8 mouse cellular contexts compared by ENCODE assay signal in genomic region chr9:71646115-71646514, GRCm38 (mm10). TPM values are rescaled to one million over a fixed set of nuclear protein-coding genes. Genes with fewer than 3 reads are reported as not detected.
A peak's percentile ranks its signal among the peaks of the same experiment; 100 is the strongest.
DNase-seq lines count a peak whose midpoint lies in the region; TF ChIP-seq lines count a peak whose summit lies in the region.
"Had no signal": no experiment of that assay in that cellular context is flagged by ENCODE, and none has a peak within 500 bp of the region (broad histone marks: within the 10 kb centered on the region; RNA-seq: fewer than 3 reads in every experiment).

No protein-coding gene starts in this region.

- peak; percentile 96 for TF ChIP-seq CTCF in layer of hippocampus, adult 2 months (conservative IDR thresholded peaks at IDR 0.05)

- H3K9ac ChIP-seq in ES-E14 (ENCODE audit: insufficient read depth, low read depth, low read length, poor library complexity, severe bottlenecking) = no peak overlapping the region
- H3K9ac ChIP-seq: lung, embryonic 15.5 days had no signal

- H3K9me3 ChIP-seq in ES-E14 (ENCODE audit: control insufficient read depth, insufficient read depth, low read depth, low read length) = no peaks in the 10 kb centered on the region
- H3K9me3 ChIP-seq: lung, embryonic 15.5 days had no signal

- H3K4me1 ChIP-seq in ES-E14 (ENCODE audit: control insufficient read depth in 2 of 2, insufficient read depth in 2 of 2, low read length in 2 of 2, poor library complexity in 1 of 2) = peaks cover 0 to 2% of the 10 kb centered on the region in 2 experiments; a peak in 2 of 4 replicates
- H3K4me1 ChIP-seq: lung, embryonic 15.5 days had no signal

- no peak overlapping the region for H3K27ac ChIP-seq in ES-E14 (ENCODE audit: insufficient read depth, low read depth, low read length, poor library complexity, severe bottlenecking)
- H3K27ac ChIP-seq in layer of hippocampus, adult 2 months = no peak overlapping the region
- H3K27ac ChIP-seq: lung, embryonic 15.5 days had no signal

- in situ Hi-C loops in ES-E14 (cut with MboI; ENCODE audit: low sequenced_read_pairs in 2 of 2, unreplicated experiment in 2 of 2) = loop anchor here (5.0 to 10.0 kb wide), 3 partner anchors 129 to 161 kb away; partner anchors contain the start of gene Cgnl1 (in 1 of the 2)

- DNase-seq in ES-E14 (ENCODE audit: low read depth, low spot score) (peak; percentile 69), ZHBTc4 (ENCODE audit: low read depth, low spot score) (peak; percentile 74)
- DNase-seq in cerebellum, postnatal 4 days (ENCODE audit: low spot score in 2 of 2) = peak; percentile 54 to 77
- peak; percentile 86 for DNase-seq in heart, adult 8-10 months (ENCODE audit: low spot score)
- peak; percentile 73 to 85 for DNase-seq in layer of hippocampus, adult 2 months (ENCODE audit: low spot score in 2 of 2)
- peak; percentile 87 for DNase-seq in lung, postnatal 25 days (ENCODE audit: low spot score)
- peak; percentile 64 for DNase-seq in skeletal muscle tissue, adult 2 months (ENCODE audit: low read depth, low spot score)

- no peak overlapping the region for H3K4me3 ChIP-seq in ES-E14 (ENCODE audit: insufficient read depth in 1 of 2, low read depth in 1 of 2, low read length in 2 of 2, poor library complexity in 1 of 2, severe bottlenecking in 1 of 2)
- no peak overlapping the region for H3K4me3 ChIP-seq in layer of hippocampus, adult 2 months
- H3K4me3 ChIP-seq: lung, embryonic 15.5 days had no signal

- H3K36me3 ChIP-seq in ES-E14 (ENCODE audit: control insufficient read depth, insufficient read depth, low read length, poor library complexity, severe bottlenecking) = no peaks in the 10 kb centered on the region

TF ChIP-seq in ES-E14, 5 proteins besides CTCF, POLR2A, EP300 and RAD21:
- TF ChIP-seq CHD2 (IDR thresholded peaks at IDR 0.05; ENCODE audit: low read depth, low read length) (no peak), ZC3H11A (IDR thresholded peaks at IDR 0.05; ENCODE audit: borderline replicate concordance, low read depth, low read length) (peak; percentile 78), MAFK (IDR thresholded peaks at IDR 0.05; ENCODE audit: insufficient read depth, low read depth, low read length) (no peak), ZNF384 (IDR thresholded peaks at IDR 0.05; ENCODE audit: low read depth, low read length) (peak; percentile 89)

RNA-seq across cellular contexts. Expression of gene Myzap, which starts 54.0 kb away (rescaled TPM):
- 0.85 and 0.94 TPM in 2 replicates for total RNA-seq in ES-E14 (2012; rRNA removed)
- 100 to 1,000 TPM; 373 to 483 (median 430) TPM for total RNA-seq in heart, adult 8-10 months (2022)
- 1 to 10 TPM; 1.1 to 1.9 TPM for total RNA-seq in layer of hippocampus, adult 2 months (2021)

Comparison
In these comparisons a context has a peak if more than half of its experiments do, and no peak if none do; other contexts are left out.
1. RNA of gene Myzap, which starts 54.0 kb away (total RNA-seq): 373 to 483 TPM in heart, adult 8-10 months; 1.1 to 1.9 TPM in layer of hippocampus, adult 2 months and 0.85 to 0.94 TPM in ES-E14; every median in the first group is over 100 times any median in the second.
2. Peak in every context shown above with its lines, with median percentiles within 50 percentile points of each other: DNase-seq.